Mouse (Mus musculus): Measurements from ENCODE around the gene 2510039O18Rik.

2510039O18Rik gene

DNA sequence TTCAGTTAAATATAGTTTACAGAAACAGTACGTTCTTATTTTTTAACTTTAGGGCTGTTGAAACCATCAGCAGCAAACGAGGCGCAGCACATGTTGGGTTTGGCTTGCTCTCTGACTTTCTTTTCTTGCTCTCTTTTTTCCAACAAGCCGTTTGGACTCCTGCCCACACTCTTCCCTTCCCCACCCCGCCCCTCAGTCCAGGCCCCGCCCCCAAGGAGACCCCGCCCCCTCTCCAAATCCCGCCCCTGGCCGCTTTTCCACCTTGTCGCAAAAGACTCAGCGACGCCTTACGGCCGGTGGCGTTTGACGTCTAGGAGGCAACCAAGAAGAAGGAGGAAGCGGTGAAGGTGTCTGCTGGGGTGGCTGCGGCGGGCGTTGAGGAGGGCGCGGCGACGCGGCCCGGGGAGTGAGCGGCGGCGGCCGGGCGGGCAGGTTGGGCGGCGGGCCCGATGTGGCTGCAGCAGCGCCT is at the start of gene 2510039O18Rik:
2510039O18Rik (plus strand) TSS at position 320 of the 469 bp plus-strand sequence.
- DNase-seq (ENCODE audit: low read depth, low spot score) = peak; percentile 96

DNA sequence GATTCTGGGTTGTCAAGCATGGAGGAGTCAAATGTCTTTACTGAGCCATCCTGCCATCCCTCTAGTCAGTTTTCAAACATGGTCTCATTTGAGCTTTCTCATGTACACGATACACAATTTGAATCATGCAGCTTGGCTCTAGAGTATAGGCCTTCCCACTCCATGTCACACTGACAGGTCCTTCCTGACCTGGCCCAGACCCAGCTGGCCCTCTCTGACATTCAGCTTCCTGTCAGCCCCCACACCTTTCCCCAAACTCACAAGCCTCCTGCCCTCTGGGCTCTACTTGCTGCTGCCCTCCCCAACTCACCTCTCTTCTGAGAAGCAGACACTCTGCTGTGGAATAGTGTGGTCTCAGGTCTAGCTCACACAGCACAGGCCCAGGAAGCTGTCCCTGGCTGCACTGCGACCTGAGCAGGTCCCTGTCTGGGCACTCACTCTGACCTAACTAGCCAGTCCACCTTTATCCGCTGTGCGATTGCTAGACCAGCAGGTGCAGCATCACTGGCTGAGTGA is 44.8 kb upstream of the 2510039O18Rik start:
- DNase-seq (ENCODE audit: low read depth, low spot score) = no peak

DNA sequence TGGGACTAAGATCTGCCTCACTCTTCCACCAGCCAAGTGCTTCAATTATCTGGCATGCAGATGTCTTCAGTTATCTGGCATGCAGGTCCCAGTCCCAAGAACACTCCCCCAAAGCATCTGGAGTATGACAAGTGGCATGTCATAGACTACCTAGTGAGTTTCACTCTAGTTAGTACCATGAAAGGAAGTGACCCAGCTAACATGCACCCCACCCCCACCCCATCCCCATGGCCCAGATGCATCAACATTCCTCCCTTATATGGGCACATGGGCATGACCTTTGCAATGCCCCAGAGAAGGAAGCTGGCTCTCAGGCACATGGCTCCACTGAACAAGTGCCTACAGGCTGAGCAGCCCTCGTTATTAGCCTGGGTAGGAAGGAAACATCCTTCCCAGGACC is 44.3 kb upstream of the 2510039O18Rik start:
- DNase-seq (ENCODE audit: low read depth, low spot score) = no peak

DNA sequence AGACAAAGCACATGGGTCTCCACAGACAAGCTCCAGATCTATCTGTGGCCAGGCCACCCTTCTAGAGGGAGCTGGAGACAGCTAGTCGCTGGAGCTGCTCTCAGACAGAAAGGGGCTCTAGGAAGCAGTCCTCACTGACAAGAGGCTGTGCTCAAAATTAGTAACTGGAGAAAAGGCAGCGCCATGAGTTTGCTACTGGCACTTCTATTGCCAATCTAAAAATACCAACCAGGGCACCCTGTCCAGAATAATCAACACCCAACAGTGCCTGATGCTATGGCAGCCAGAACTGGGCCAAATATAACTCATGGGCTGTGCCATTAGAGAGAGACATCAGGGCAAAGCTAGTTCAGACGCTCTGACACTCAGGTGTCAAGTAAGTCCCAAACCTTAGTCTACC is 43.3 kb upstream of the 2510039O18Rik start:
- peak; percentile 73 for DNase-seq (ENCODE audit: low read depth, low spot score)

DNA sequence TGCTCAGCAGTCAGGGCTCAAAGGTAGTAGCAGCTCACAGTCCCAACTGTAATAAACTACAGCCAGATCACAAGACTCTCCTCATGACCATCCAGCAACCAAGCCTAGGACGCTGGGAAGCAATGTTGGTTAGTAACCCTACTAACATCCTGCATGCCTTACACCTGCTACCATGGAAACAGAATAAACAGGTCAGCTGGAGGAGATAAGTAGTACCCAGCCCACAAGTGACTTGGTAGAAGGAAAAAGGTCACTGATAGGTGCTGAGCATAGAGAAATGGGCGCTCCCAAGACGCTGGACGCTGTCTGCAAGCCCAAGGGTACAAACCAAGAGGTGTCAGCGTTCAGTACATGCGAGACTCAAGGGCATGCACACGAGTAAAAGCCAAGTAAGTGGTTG is 40.2 kb upstream of the 2510039O18Rik start:
- no peak for DNase-seq (ENCODE audit: low read depth, low spot score)

DNA sequence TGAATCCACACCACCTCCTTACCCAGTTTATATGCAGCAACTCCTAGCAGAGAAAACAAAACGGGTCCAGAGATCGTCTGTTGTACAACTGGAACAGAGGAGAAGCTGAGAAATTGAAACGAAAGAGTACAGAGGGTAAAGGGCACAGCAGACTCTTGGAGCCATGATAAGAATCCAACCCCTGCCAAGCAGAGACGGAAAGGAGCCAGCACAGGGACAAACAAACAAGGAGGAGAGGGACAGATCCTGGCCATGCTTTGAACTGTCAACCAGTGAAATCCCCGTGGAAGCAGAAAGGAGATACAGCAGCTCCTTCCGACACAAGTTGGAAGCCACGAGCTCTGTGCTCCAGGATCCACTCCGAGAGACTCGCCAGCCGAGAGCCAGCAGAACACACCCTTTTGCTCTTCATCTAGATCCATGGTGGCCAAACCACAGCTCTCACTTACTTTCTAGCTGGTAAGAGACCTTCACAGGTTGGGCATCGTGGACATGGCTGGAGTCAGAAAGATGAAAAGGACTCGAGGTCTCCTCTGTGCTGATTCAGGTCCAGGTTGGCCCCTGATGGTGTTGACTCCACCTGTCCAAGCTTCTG is 37.7 kb upstream of the 2510039O18Rik start:
- DNase-seq (ENCODE audit: low read depth, low spot score) = no peak

DNA sequence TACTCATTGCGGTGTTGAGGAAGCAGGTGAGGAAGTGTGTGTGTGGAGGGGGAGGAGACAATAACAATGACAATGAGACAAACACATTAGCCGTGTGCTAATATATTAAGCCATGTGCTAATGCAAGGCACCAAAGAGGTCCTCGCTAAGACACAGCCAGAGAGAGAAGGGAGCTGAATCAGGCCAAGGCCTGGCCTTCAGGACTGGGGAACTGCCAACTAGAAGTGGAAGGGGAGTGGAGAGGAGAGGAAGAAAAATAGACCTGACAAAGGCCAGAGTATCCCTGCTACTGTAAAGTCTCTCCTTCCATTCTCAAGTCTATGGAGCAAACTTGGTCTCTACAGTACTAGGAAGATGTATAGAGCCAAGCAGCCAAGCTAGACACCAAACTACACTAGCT is 37.1 kb upstream of the 2510039O18Rik start:
- no peak for DNase-seq (ENCODE audit: low read depth, low spot score)

DNA sequence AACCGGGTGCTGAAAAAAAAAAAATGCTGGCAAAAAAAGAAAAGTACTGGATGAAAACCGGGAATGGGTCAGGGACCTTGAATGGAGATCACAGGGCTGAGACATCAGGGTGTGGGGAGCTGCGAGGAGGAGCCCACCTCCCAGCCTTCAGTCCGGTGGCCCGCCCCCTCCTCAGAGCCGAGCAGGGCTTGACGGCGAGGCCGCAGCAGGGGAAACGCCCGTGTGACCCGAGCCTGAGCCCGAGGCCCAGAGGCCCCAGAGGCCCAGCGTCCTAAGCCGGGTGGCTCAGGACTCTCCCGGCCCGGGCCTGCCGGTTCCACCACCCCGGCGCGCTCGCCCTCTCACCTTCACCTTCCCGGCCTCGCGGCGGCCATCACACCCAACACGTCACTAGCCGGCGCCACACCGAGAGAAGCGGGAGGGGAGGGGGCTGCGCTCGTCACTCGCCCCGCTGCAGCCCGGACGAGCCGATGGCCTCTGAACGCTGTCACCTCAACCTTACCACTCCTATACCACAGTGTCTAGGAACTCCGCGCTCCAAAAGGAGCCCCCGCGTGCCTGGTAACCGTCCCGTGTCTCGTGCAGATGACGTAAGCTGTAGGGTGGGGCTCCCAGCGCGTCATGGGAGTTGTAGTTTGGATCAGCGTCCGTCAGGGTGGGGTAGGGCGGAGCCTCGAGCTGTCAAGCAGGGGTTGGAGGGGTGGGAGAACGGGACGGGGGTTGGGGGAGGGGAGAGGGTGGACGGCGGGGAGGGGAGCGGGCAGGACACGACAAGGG is 36.2 kb upstream of the 2510039O18Rik start, which contains the start of gene Mfn2:
Mfn2 (minus strand) TSS at position 392 of the 777 bp plus-strand sequence.
- DNase-seq (ENCODE audit: low read depth, low spot score) = peak; percentile 98

DNA sequence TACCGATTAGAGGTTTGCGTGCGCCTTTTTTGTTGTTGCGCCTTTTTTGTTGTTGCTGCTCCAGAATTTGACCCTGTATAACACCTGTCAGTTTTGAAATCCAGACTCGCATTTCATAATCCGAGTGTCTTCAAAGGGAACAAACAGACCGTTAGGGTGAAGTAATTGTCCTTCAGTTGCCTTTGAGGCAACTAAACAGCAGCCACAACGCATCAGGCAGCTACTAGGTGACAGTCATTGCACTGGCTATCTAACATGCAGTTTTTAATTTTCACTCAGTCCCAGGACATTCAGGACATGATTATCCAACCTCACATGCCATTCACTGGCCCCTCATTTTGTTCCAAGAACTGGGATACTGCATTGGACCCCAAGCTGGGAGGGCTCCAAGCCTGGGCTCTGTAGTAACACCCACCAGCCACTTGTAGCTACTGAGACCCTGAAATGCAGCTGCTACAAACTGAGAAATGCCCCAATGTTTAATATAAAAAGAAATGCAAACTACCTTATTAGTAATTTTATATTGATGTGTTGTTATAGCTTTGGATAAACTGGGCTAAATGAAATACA is 35.5 kb upstream of the 2510039O18Rik start:
- no peak for DNase-seq (ENCODE audit: low read depth, low spot score)

DNA sequence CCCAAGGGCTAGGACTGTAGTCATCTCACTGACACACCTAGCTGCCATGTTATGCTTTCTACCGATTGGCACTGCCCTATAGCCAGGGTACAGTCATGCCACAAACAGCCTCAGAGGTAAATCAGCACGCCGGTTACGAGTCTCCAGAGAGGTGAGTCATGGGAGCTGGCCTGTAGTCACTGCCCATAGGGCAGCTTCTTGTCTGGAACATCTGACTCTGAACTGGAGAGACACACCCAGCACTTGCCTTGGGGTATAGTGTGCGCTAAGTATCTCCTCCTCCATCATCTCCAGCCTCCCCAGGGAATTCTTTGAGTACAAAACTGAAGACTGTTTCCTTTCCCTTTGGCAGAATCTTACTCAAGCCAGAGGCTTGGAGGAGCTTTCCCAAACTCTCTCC is 34.5 kb upstream of the 2510039O18Rik start:
- no peak for DNase-seq (ENCODE audit: low read depth, low spot score)

DNA sequence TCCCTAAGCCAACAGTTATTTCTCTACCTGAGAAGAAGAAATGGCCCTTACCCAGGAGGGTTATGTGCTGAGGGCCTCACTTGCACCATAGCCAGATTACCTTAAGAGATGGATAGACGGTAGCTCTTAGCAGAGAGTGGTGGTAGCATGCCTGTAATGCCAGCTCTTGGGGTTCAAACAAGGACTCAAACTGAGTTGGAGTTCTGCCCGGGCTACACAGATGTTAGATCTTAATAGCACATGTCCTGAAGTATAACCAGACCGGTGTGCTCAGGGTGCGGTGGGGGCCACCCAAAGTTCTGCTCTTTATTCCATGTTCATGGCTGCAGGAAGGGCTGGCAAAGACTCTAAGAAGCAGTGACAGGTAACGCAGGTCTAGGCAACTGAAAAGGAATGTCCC is 31.2 kb upstream of the 2510039O18Rik start:
- no peak for DNase-seq (ENCODE audit: low read depth, low spot score)

DNA sequence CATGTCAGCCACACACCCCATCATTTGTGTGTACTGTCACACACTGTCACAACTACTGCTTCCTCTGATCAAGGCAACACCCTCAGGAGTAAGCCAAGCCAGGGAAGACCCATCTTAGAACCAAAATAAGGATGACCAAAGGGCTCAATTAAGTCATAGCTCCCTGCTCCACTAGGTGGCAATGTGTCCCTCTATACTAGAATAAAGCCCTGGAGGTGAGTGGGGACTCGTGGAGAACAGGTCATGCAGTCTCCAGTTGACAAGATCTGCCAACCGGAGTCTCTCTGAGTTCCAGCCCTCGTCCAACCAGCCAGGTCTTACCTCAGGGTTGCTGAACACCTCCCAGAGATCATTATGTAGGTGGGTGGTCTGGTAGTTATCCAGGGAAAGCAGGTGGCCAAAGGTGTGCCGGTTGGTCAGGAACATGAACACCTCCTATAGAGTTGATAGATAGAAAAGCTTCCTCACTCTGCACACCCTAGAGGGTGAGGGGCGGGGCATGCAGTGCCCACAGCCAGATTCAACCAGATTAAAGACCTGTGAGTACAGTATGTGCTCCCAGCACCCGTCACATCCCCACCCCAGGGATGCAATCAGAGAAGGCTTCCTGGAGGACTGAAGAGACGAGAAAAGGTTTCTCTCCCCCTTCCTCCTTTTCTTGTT is 22.1 kb upstream of the 2510039O18Rik start:
- peak; percentile 50 for DNase-seq (ENCODE audit: low read depth, low spot score)

DNA sequence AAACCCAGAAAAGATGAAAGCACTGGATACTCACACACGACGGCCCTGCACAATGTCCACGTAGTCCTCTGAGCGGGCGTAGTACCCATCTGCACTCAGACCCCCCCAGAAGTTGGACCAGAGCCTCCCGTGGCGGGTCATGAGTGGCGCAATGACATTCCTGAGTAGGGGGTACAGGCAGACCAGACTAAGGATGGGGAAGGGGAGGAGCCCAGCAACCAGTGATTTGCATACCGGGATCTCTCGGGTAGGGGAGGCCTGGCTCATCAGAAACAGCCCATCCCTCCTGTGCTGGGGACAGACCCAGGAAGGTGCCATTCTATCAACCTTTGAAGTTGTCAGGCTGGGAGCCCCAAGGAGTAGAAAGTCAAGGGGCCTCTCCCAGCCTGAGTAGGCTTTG is 19.7 kb upstream of the 2510039O18Rik start:
- DNase-seq (ENCODE audit: low read depth, low spot score) = no peak

DNA sequence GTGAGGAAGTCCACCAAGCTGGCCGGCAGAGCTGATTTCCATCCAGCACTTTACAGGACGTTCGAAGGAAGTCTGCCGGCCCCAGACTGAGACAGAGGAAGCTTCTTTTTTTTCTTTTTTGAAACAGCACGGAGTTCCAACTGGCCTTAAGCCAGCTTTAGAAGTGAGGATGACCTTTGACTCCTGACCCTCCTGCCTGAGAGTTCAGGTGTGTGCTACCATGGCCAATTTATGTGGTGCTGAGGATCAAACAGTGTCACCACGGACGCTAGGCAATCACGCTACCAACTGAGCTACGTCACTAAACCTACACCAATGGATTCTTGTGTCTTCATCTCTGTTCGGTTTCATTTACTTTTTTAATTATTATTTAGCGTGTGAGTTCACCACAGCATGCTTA is 18.4 kb upstream of the 2510039O18Rik start:
- no peak for DNase-seq (ENCODE audit: low read depth, low spot score)

DNA sequence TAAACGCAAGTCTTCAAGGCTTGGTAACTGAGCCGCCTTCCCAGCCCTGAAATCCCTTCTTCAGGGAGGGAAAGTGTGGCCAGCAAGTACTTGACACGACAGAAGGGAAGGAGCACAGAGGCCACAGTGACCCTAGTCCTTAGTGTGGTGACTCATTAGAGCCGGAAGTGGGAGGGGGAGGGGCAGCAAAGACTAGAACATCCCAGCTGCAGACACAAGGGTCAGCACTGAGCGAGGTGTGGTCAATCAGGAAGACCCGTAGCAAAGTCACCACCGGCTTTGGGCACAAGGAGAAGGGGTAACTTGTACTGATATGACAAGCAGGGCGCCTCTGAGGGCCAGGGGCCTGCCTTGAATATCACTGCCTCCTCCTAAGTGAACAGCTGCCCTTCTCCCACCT is 13.0 kb upstream of the 2510039O18Rik start:
- no peak for DNase-seq (ENCODE audit: low read depth, low spot score)

DNA sequence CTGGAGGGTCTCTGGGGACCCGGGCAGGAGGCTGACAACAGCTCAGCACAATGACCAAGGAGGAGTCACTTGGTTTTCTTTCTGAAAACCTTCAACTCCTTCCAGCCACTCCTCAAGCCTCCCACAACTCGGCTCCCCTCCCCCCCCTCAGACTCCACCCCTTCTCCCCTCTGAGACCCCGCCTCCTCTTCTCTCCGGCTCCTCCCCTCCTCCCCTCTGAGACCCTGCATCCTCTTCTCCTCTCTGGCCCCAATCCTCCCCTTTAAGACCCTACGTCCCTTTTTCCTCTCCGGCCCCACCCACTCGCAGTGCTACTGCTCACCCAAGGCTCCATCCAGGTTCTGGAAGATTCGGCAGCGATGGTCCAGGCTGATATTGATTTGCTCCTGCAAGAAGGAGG is 12.6 kb upstream of the 2510039O18Rik start:
- no peak for DNase-seq (ENCODE audit: low read depth, low spot score)

DNA sequence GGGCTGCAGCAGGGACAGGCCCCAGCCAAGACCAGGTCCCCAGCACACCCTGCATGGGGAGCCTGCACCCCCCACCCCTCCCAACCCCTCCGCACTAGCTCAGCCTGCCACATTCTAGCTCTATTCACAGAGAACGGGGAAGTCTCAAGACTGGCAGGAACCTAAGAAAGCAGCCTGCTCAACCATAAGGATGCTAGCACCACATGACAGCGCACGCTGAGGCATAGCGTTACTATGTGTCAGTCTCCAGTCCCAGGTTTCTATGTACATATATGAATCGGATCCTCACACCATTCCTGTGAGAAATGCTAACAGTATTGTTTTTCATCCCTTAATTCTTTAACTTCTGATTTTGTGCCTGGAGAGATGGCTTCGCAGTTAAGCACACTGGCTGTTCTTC is 12.2 kb upstream of the 2510039O18Rik start:
- no peak for DNase-seq (ENCODE audit: low read depth, low spot score)

DNA sequence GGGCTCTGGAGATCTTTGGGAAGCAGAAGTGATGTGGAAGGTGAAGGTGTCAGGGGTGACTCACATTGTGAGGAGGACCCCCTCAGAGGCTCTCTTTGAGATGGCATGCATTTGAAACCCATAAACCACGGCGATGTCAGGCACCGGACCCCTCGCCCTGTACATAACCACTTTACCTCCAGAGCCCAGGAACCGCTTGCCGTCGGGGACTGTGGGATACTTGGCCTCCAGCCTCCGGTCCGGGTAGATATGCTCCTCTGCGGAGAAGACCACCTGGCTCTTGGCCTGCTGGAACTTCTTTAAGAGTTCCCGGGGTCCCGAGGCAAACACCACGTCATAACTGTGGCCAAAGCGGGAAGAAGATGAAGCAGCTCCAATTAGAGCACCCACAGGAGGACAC is 9.7 kb upstream of the 2510039O18Rik start:
- DNase-seq (ENCODE audit: low read depth, low spot score) = no peak

DNA sequence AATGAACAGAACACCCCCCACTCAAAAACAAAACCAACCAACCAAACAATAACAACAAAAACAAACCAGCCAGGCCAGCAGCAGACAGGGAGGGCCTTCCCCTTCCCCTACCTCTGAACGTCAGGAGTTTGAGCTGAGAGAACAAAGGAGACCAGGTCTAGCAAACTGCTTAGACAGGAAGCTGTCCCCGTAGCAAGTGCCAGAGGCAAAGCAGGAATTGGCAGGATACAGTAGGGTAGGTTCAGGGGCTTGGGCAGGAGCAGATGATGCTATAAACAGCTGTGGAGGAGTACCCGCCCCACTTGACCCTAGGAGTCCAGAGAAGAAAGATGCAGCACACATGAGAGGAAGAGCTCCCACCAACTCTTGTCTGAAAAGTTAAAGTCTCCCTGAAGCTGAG is 6.6 kb upstream of the 2510039O18Rik start:
- DNase-seq (ENCODE audit: low read depth, low spot score) = no peak

DNA sequence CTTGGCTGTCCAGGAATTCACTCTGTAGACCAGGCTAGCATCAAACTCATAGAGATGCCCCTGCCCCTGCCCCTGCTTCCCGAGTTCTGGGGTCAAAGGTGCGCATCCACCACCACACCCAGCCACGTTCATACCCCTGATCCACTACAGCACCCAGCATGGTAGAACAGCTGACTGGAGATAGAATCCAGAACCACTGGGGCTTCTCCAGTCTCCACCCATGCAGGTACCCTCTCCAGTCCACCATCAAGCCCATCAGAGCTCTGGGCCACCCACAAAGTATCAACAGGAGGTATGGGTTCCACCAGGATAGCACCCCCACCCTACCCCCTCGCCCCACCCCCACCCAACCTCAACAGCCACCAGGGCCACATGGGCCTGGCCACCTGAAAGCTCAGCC is 6.1 kb upstream of the 2510039O18Rik start:
- no peak for DNase-seq (ENCODE audit: low read depth, low spot score)

DNA sequence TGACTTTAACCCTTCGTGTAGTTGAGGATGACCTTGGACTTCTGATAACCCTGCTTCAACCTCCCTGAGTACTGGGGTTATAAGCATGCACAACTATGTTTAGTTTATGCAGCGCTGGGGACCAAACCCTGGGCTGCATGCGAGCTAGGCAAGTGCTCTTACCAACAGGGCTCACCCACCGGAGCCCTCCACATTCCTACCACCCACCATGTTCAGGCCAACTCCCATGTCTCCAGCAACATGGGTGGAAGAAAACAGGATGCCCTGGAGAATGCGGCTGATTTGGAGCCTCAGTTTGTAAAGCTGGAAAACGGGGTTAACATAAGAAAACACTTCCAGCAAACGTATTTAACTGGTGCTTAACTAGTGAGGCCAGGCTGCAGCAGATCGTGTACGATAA is 4.8 kb upstream of the 2510039O18Rik start:
- DNase-seq (ENCODE audit: low read depth, low spot score) = no peak

DNA sequence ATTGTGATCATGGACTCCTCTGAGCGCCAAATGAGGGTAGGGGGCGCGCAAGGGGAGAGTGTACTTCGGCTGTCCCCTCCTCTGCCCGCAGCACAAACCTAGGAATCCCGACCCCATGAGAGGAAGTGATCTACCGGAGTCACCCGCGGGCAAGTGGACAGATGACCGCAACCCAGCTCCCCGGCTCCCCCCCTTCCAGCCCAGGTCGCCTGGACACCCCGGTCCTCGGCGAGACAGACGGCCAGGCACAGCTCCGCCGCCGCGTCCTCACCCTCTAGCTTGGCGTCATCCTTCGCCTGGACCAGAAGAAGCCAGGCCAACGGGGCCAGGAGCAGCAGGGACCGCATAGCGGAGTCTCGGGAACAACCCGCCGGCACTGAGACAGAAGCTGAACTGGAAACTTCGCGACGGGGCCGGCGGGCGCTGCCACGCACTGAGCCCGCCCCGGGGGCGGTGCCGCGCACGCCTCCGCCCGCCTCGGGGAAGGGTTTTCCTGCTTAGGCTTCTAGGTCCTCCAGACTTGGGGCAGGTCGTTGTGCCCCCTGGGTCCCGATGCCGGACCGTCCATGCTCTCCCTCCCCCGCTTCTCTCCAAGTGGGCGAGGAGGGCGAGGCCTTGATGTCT is 4.3 kb upstream of the 2510039O18Rik start, which contains the start of gene Plod1:
Plod1 (minus strand) TSS at position 437 of the 624 bp plus-strand sequence.
- peak; percentile 71 for DNase-seq (ENCODE audit: low read depth, low spot score)

All from brain, adult 2 months (tissue).